Mouse (Mus musculus) left cerebral cortex, postnatal 4 days (tissue): Measurements from ENCODE around the gene C1s1. TPM values are rescaled to one million over a fixed set of nuclear protein-coding genes. Genes with fewer than 3 reads are reported as not detected.
"Not testable (repeated sequence)": the region's sequence is repeated elsewhere in the genome, so short reads cannot be mapped to it uniquely, and the experiment has no call there.

Source experiments
- DNase-seq: peaks from one replicate; pipeline ENCODE4 v3.0.0-alpha.2; 2022
- intact Hi-C: fragments of 180-260 bp; cut with DNase I; formaldehyde crosslinking; loops from one replicate; pipeline ENCODE4 v1.15.1; 2025
- total RNA-seq, 2 experiments: library from RNA; stranded (reverse); gene quantifications; 2 replicates each; pipeline ENCODE4 v1.2.3; 2021

Gene C1s1
- 1 to 10 TPM in 1 of 2 experiments, under 1 TPM in 1; 0.28 to 1.1 TPM for total RNA-seq

GRCm38 (mm10) chr6:124542284-124542683, at the start of gene C1s1:
TSS of gene C1s1 (minus strand) at chr6:124542359.
- DNase-seq, result peak; percentile 10
- intact Hi-C loops, result not testable (repeated sequence)

- no peak for DNase-seq
- intact Hi-C loops, result no loop called here
Observed at GRCm38 (mm10) chr6:124588771-124589170, 46.6 kb upstream of the C1s1 start.

GRCm38 (mm10) chr6:124586266-124586665, 44.1 kb upstream of the C1s1 start:
- DNase-seq, result no peak
- intact Hi-C loops, result no loop called here

GRCm38 (mm10) chr6:124585761-124586160, 43.6 kb upstream of the C1s1 start:
- DNase-seq, result no peak
- intact Hi-C loops, result no loop called here

GRCm38 (mm10) chr6:124584935-124585334, 42.8 kb upstream of the C1s1 start:
- intact Hi-C loops, result no loop called here
- DNase-seq, result no peak

GRCm38 (mm10) chr6:124582231-124582630, 40.1 kb upstream of the C1s1 start:
- intact Hi-C loops, result no loop called here
- no peak for DNase-seq

- peak; percentile 39 for DNase-seq
- intact Hi-C loops, result not testable (repeated sequence)
Observed at GRCm38 (mm10) chr6:124580155-124580554, 38.0 kb upstream of the C1s1 start.

- intact Hi-C loops, DNase-seq: not testable (repeated sequence)
Observed at GRCm38 (mm10) chr6:124575155-124575678, 33.1 kb upstream of the C1s1 start.

GRCm38 (mm10) chr6:124570026-124570425, 27.9 kb upstream of the C1s1 start, which contains the start of gene C1rb:
TSS of gene C1rb (plus strand) at chr6:124570294.
- intact Hi-C loops, result no loop called here

GRCm38 (mm10) chr6:124561611-124562010, 19.5 kb upstream of the C1s1 start:
- intact Hi-C loops, DNase-seq: not testable (repeated sequence)

More at GRCm38 (mm10) chr6:124570026-124570425, 27.9 kb upstream of the C1s1 start, which contains the start of gene C1rb:
- DNase-seq, result peak; percentile 59

GRCm38 (mm10) chr6:124561156-124561555, 19.0 kb upstream of the C1s1 start:
- DNase-seq, intact Hi-C loops: not testable (repeated sequence)

- DNase-seq, intact Hi-C loops: not testable (repeated sequence)
Observed at GRCm38 (mm10) chr6:124555956-124556355, 13.8 kb upstream of the C1s1 start.

- DNase-seq, result no peak
- intact Hi-C loops, result no loop called here
Observed at GRCm38 (mm10) chr6:124552766-124553165, 10.6 kb upstream of the C1s1 start.

GRCm38 (mm10) chr6:124549023-124549550, 6.9 kb upstream of the C1s1 start:
- DNase-seq, result no peak
- intact Hi-C loops, result no loop called here

- DNase-seq, intact Hi-C loops: not testable (repeated sequence)
Observed at GRCm38 (mm10) chr6:124547979-124548378, 5.8 kb upstream of the C1s1 start.

GRCm38 (mm10) chr6:124545425-124545824, 3.3 kb upstream of the C1s1 start:
- DNase-seq, result no peak
- intact Hi-C loops, result no loop called here

- intact Hi-C loops, result no loop called here
- peak; percentile 18 for DNase-seq
Observed at GRCm38 (mm10) chr6:124544466-124544865, 2.3 kb upstream of the C1s1 start.

GRCm38 (mm10) chr6:124541176-124541575, 983 bp downstream of the C1s1 start:
- intact Hi-C loops, DNase-seq: not testable (repeated sequence)

GRCm38 (mm10) chr6:124536125-124536829, 5.9 kb downstream of the C1s1 start:
- DNase-seq, intact Hi-C loops: not testable (repeated sequence)

GRCm38 (mm10) chr6:124531077-124531476, 11.1 kb downstream of the C1s1 start:
- intact Hi-C loops, result no loop called here
- DNase-seq, result no peak

- no peak for DNase-seq
- intact Hi-C loops, result no loop called here
Observed at GRCm38 (mm10) chr6:124527881-124528280, 14.3 kb downstream of the C1s1 start.

- intact Hi-C loops, result not testable (repeated sequence)
- DNase-seq, result peak; percentile 35
Observed at GRCm38 (mm10) chr6:124522082-124522481, 20.1 kb downstream of the C1s1 start.
